Mouse (Mus musculus) forebrain, embryonic 16.5 days (tissue): Measurements from ENCODE around the gene Lrrc58. TPM values are rescaled to one million over a fixed set of nuclear protein-coding genes. Genes with fewer than 3 reads are reported as not detected.

Experiments used
- ATAC-seq: fragments of 200-750 bp; cut with Nextera tagmentation; 2 replicates; pipeline ENCODE4 v1.8.0; 2017; ENCODE audit warnings: mild to moderate bottlenecking, moderate library complexity
- H3K27ac ChIP-seq: fragments of 300-500 bp; sonication (generic); 2 replicates; pipeline ENCODE4 v1.5.1; 2014; ENCODE audit warnings: low read length, control low read depth
- H3K27me3 ChIP-seq: fragments of 300-500 bp; sonication (generic); replicated peaks from 2 replicates; pipeline ENCODE4 v1.6.1; 2014; ENCODE audit warnings: low read length; ENCODE audit not compliant: control insufficient read depth, insufficient read depth
- H3K36me3 ChIP-seq: fragments of 300-500 bp; sonication (generic); 2 replicates; pipeline ENCODE4 v1.6.1; 2014; ENCODE audit not compliant: control insufficient read depth, insufficient read depth
- H3K4me1 ChIP-seq: fragments of 300-500 bp; sonication (generic); replicated peaks from 2 replicates; pipeline ENCODE4 v1.6.1; 2014; ENCODE audit warnings: low read length; ENCODE audit not compliant: control insufficient read depth, insufficient read depth
- H3K4me2 ChIP-seq: fragments of 300-500 bp; sonication (generic); 2 replicates; pipeline ENCODE4 v1.6.1; 2014; ENCODE audit warnings: mild to moderate bottlenecking, low read length, control low read depth
- H3K4me3 ChIP-seq: fragments of 300-500 bp; sonication (generic); replicated peaks from 2 replicates; pipeline ENCODE4 v1.5.1; 2014; ENCODE audit warnings: mild to moderate bottlenecking, low read length, control low read depth
- H3K9ac ChIP-seq: fragments of 300-500 bp; sonication (generic); replicated peaks from 2 replicates; pipeline ENCODE4 v1.6.1; 2014; ENCODE audit warnings: low read depth, low read length, control low read depth
- H3K9me3 ChIP-seq: fragments of 300-500 bp; sonication (generic); 2 replicates; pipeline ENCODE4 v1.6.1; 2016; ENCODE audit warnings: low read length; ENCODE audit not compliant: control insufficient read depth
- WGBS: fragments of 180-500 bp; shearing (Covaris S2); extraction: QIAGEN DNeasy Blood & Tissue Kit; methylation state at CpG from one replicate; pipeline ENCODE4 v1.1.7; 2014; 5-methylcytosine and 5-hydroxymethylcytosine counted together
- polyA plus RNA-seq: library from polyadenylated mRNA; unstranded; fragments of >200 nt; fragmentation: Nextera tagmentation; extraction: Ambion mirVana; gene quantifications from 2 replicates; pipeline ENCODE4 v1.2.1, GENCODE M21; 2015

Lrrc58 gene
- polyA plus RNA-seq, 1 experiment from 2014 or later: 54.4 TPM

GRCm38 (mm10) chr16:37847081-37847480 lies 21.1 kb upstream of the Lrrc58 start:
- H3K4me3 ChIP-seq: no peak overlapping the region
- no peaks in the 10 kb centered on the region for H3K27me3 ChIP-seq
- no peak for ATAC-seq
- no peak overlapping the region for H3K4me2 ChIP-seq
- no peak overlapping the region for H3K27ac ChIP-seq
- H3K9me3 ChIP-seq: no peaks in the 10 kb centered on the region
- H3K36me3 ChIP-seq: no peaks in the 10 kb centered on the region
- 90% methylated on average over 3 of the region's 3 CpGs for WGBS
- no peaks in the 10 kb centered on the region for H3K4me1 ChIP-seq
- no peak overlapping the region for H3K9ac ChIP-seq

- no peaks in the 10 kb centered on the region for H3K36me3 ChIP-seq
- H3K4me1 ChIP-seq: no peaks in the 10 kb centered on the region
- no peak overlapping the region for H3K4me3 ChIP-seq
- ATAC-seq: no peak
- H3K27me3 ChIP-seq: no peaks in the 10 kb centered on the region
- H3K9me3 ChIP-seq: no peaks in the 10 kb centered on the region
- H3K4me2 ChIP-seq: no peak overlapping the region
- no peak overlapping the region for H3K27ac ChIP-seq
- H3K9ac ChIP-seq: no peak overlapping the region
- whole genome bisulfite sequencing: 74% methylated on average over 5 of the region's 5 CpGs
These were observed 16.8 kb upstream of the Lrrc58 start for GRCm38 (mm10) chr16:37851366-37851765.

GRCm38 (mm10) chr16:37853279-37853678 lies 14.9 kb upstream of the Lrrc58 start:
- no peaks in the 10 kb centered on the region for H3K36me3 ChIP-seq
- H3K9ac ChIP-seq: no peak overlapping the region
- no peak overlapping the region for H3K4me3 ChIP-seq
- H3K4me1 ChIP-seq: no peaks in the 10 kb centered on the region
- H3K27ac ChIP-seq: no peak overlapping the region
- WGBS: 56% methylated on average over 9 of the region's 9 CpGs
- no peaks in the 10 kb centered on the region for H3K27me3 ChIP-seq
- no peaks in the 10 kb centered on the region for H3K9me3 ChIP-seq
- no peak overlapping the region for H3K4me2 ChIP-seq
- 0 out of 2 replicates have a peak, but pooled peaks have one; percentile 15 for ATAC-seq

- ATAC-seq: no peak
- Histone ChIP-seq H3K36me3 (no peaks in the 10 kb centered on the region), H3K27me3 (no peaks in the 10 kb centered on the region), H3K4me2 (no peak overlapping the region), H3K4me1 (no peaks in the 10 kb centered on the region), H3K9ac (no peak overlapping the region), H3K4me3 (no peak overlapping the region), H3K9me3 (no peaks in the 10 kb centered on the region), H3K27ac (no peak overlapping the region)
- WGBS: 71% methylated on average over 14 of the region's 14 CpGs
These were observed 14.1 kb upstream of the Lrrc58 start for GRCm38 (mm10) chr16:37854054-37854453.

GRCm38 (mm10) chr16:37854593-37854992 lies 13.6 kb upstream of the Lrrc58 start:
- Histone ChIP-seq H3K36me3 (no peaks in the 10 kb centered on the region), H3K27ac (no peak overlapping the region), H3K9me3 (no peaks in the 10 kb centered on the region), H3K27me3 (no peaks in the 10 kb centered on the region), H3K4me2 (no peak overlapping the region), H3K4me1 (no peaks in the 10 kb centered on the region), H3K4me3 (no peak overlapping the region), H3K9ac (no peak overlapping the region)
- ATAC-seq: no peak
- WGBS: 81% methylated on average over 5 of the region's 5 CpGs

- H3K4me3 ChIP-seq: no peak overlapping the region
- no peaks in the 10 kb centered on the region for H3K9me3 ChIP-seq
- 84% methylated on average over 8 of the region's 8 CpGs for WGBS
- no peaks in the 10 kb centered on the region for H3K36me3 ChIP-seq
- H3K9ac ChIP-seq: no peak overlapping the region
- H3K4me2 ChIP-seq: no peak overlapping the region
- H3K27ac ChIP-seq: no peak overlapping the region
- H3K4me1 ChIP-seq: no peaks in the 10 kb centered on the region
- no peaks in the 10 kb centered on the region for H3K27me3 ChIP-seq
- ATAC-seq: no peak
These were observed 12.6 kb upstream of the Lrrc58 start for GRCm38 (mm10) chr16:37855583-37855982.

GRCm38 (mm10) chr16:37856327-37856726 lies 11.9 kb upstream of the Lrrc58 start:
- ATAC-seq: no peak
- H3K4me2 ChIP-seq: no peak overlapping the region
- H3K4me1 ChIP-seq: no peaks in the 10 kb centered on the region
- H3K27ac ChIP-seq: no peak overlapping the region
- H3K27me3 ChIP-seq: no peaks in the 10 kb centered on the region
- WGBS: 77% methylated on average over 3 of the region's 3 CpGs
- H3K36me3 ChIP-seq: no peaks in the 10 kb centered on the region
- H3K4me3 ChIP-seq: no peak overlapping the region
- no peak overlapping the region for H3K9ac ChIP-seq
- H3K9me3 ChIP-seq: no peaks in the 10 kb centered on the region

GRCm38 (mm10) chr16:37857495-37857894 lies 10.7 kb upstream of the Lrrc58 start:
- 0 out of 2 replicates have a peak, but pooled peaks cover 3% of the 10 kb centered on the region for H3K9me3 ChIP-seq
- 66% methylated on average over 8 of the region's 8 CpGs for WGBS
- H3K27ac ChIP-seq: no peak overlapping the region
- no peak overlapping the region for H3K4me3 ChIP-seq
- H3K9ac ChIP-seq: no peak overlapping the region
- H3K4me1 ChIP-seq: no peaks in the 10 kb centered on the region
- H3K4me2 ChIP-seq: no peak overlapping the region
- H3K36me3 ChIP-seq: no peaks in the 10 kb centered on the region
- no peak for ATAC-seq
- H3K27me3 ChIP-seq: no peaks in the 10 kb centered on the region

GRCm38 (mm10) chr16:37860213-37860612 lies 8.0 kb upstream of the Lrrc58 start:
- Histone ChIP-seq H3K4me2 (no peak overlapping the region), H3K27ac (no peak overlapping the region), H3K4me1 (no peaks in the 10 kb centered on the region), H3K9me3 (0 out of 2 replicates have a peak, but pooled peaks cover 5% of the 10 kb centered on the region), H3K4me3 (no peak overlapping the region), H3K36me3 (no peaks in the 10 kb centered on the region), H3K9ac (no peak overlapping the region), H3K27me3 (no peaks in the 10 kb centered on the region)
- WGBS: 89% methylated on average over 7 of the region's 7 CpGs
- no peak for ATAC-seq

- no peak within 1 kb of the TSS for H3K4me3 ChIP-seq
- H3K27me3 ChIP-seq: no peaks in the 10 kb centered on the region
- no peaks in the 10 kb centered on the region for H3K4me1 ChIP-seq
- 0 out of 2 replicates have a peak, but pooled peaks cover 5% of the 10 kb centered on the region for H3K9me3 ChIP-seq
- ATAC-seq: no peak
- no peak within 1 kb of the TSS for H3K4me2 ChIP-seq
- H3K36me3 ChIP-seq: no peaks in the 10 kb centered on the region
- WGBS: 88% methylated on average over 7 of the region's 7 CpGs
- no peak within 1 kb of the TSS for H3K9ac ChIP-seq
- no peak within 1 kb of the TSS for H3K27ac ChIP-seq
These were observed 7.2 kb upstream of the Lrrc58 start, which contains the start of gene Gm36028 for GRCm38 (mm10) chr16:37861029-37861428. Gene Gm36028, minus strand, starts transcription at chr16:37861146.
